Mouse (Mus musculus): ENCODE measurements around the gene Tnfsf10.

- TF ChIP-seq CTCF (IDR thresholded peaks at IDR 0.05; ENCODE audit: control insufficient read depth, insufficient read depth, insufficient replicate concordance, low read depth, low read length) (peak; percentile 61; the same call in 1 of the 2 replicates), POLR2A (IDR thresholded peaks at IDR 0.05; ENCODE audit: control insufficient read depth, low read depth, low read length) (no peak)
Measured at GRCm38 (mm10) chr3:27284227-27284626, 32.6 kb upstream of the Tnfsf10 start.

Data from testis, adult 2 months (tissue).